Mouse (Mus musculus) embryonic facial prominence, embryonic 11.5 days (tissue): ENCODE results near the gene Parm1. TPM values are rescaled to one million over a fixed set of nuclear protein-coding genes. Genes with fewer than 3 reads are reported as not detected.
A peak's percentile ranks its signal among the peaks of the same experiment; 100 is the strongest.

Experiments
- ATAC-seq: fragments of 200-750 bp; cut with Nextera tagmentation; replicated peaks from 2 replicates; pipeline ENCODE4 v1.8.0; 2017; ENCODE audit warnings: low read depth; ENCODE audit not compliant: insufficient number of reproducible peaks, low FRiP score, low TSS enrichment
- DNase-seq: peaks from one replicate; pipeline ENCODE4 v3.0.0-alpha.2; 2015; ENCODE audit warnings: low spot score
- H3K27ac ChIP-seq: fragments of 300-500 bp; sonication (generic); replicated peaks from 2 replicates; pipeline ENCODE4 v1.5.1; 2014; ENCODE audit warnings: mild to moderate bottlenecking, low read depth, low read length, control low read depth
- H3K27me3 ChIP-seq: fragments of 300-500 bp; sonication (generic); 2 replicates; pipeline ENCODE4 v1.6.1; 2014; ENCODE audit warnings: mild to moderate bottlenecking, low read length, moderate library complexity, mixed read lengths; ENCODE audit not compliant: control insufficient read depth, insufficient read depth
- H3K36me3 ChIP-seq: fragments of 300-500 bp; sonication (generic); replicated peaks from 2 replicates; pipeline ENCODE4 v1.6.1; 2014; ENCODE audit warnings: low read depth, mild to moderate bottlenecking, low read length, moderate library complexity, mixed read lengths; ENCODE audit not compliant: control insufficient read depth, insufficient read depth
- H3K4me1 ChIP-seq: fragments of 300-500 bp; sonication (generic); 2 replicates; pipeline ENCODE4 v1.6.1; 2014; ENCODE audit warnings: low read length, mixed read lengths; ENCODE audit not compliant: control insufficient read depth, insufficient read depth
- H3K4me2 ChIP-seq: fragments of 300-500 bp; sonication (generic); 2 replicates; pipeline ENCODE4 v1.6.1; 2014; ENCODE audit warnings: low read depth, mild to moderate bottlenecking, control low read depth, low read length, moderate library complexity
- H3K4me3 ChIP-seq: fragments of 300-500 bp; sonication (generic); 2 replicates; pipeline ENCODE4 v1.5.1; 2014; ENCODE audit warnings: low read depth, low read length, control low read depth
- H3K9ac ChIP-seq: fragments of 300-500 bp; sonication (generic); replicated peaks from 2 replicates; pipeline ENCODE4 v1.6.1; 2014; ENCODE audit warnings: mild to moderate bottlenecking, control low read depth, low read length
- H3K9me3 ChIP-seq: fragments of 300-500 bp; sonication (generic); replicated peaks from 2 replicates; pipeline ENCODE4 v1.6.1; 2016; ENCODE audit warnings: mild to moderate bottlenecking, low read length, inconsistent platforms, mixed read lengths; ENCODE audit not compliant: control insufficient read depth
- WGBS: fragments of 180-500 bp; shearing (Covaris S2); extraction: QIAGEN DNeasy Blood & Tissue Kit; methylation state at CpG from one replicate; pipeline ENCODE4 v1.1.7; 2014; 5-methylcytosine and 5-hydroxymethylcytosine counted together
- polyA plus RNA-seq: library from polyadenylated mRNA; unstranded; fragments of >200 nt; fragmentation: Nextera tagmentation; extraction: Ambion mirVana; gene quantifications from 2 replicates; pipeline ENCODE4 v1.2.1, GENCODE M21; 2014

Gene Parm1
- polyA plus RNA-seq, 1 experiment from 2014 or later = 20.6 TPM

GRCm38 (mm10) chr5:91581799-91582198 lies 64.4 kb downstream of the Parm1 start:
- Histone ChIP-seq H3K36me3 (no peaks in the 10 kb centered on the region), H3K27me3 (no peaks in the 10 kb centered on the region), H3K9ac (no peak overlapping the region), H3K4me2 (no peak overlapping the region), H3K4me1 (no peaks in the 10 kb centered on the region), H3K9me3 (no peaks in the 10 kb centered on the region), H3K4me3 (no peak overlapping the region), H3K27ac (no peak overlapping the region)
- DNase-seq = no peak
- ATAC-seq = no peak
- WGBS = 94% methylated on average over 4 of the region's 4 CpGs

- Histone ChIP-seq H3K4me3 (no peak overlapping the region), H3K27ac (no peak overlapping the region), H3K9ac (no peak overlapping the region), H3K4me1 (no peaks in the 10 kb centered on the region), H3K27me3 (no peaks in the 10 kb centered on the region), H3K36me3 (no peaks in the 10 kb centered on the region), H3K9me3 (no peaks in the 10 kb centered on the region), H3K4me2 (no peak overlapping the region)
- no peak for DNase-seq
- ATAC-seq = no peak
- 49% methylated on average over 3 of the region's 3 CpGs for WGBS
These were observed 68.8 kb downstream of the Parm1 start for GRCm38 (mm10) chr5:91586206-91586605.

- DNase-seq (no peak), ATAC-seq (no peak)
- Histone ChIP-seq H3K4me3 (no peak overlapping the region), H3K27ac (no peak overlapping the region), H3K4me2 (no peak overlapping the region), H3K27me3 (no peaks in the 10 kb centered on the region), H3K9me3 (no peaks in the 10 kb centered on the region), H3K9ac (no peak overlapping the region), H3K36me3 (no peaks in the 10 kb centered on the region), H3K4me1 (no peaks in the 10 kb centered on the region)
- 94% methylated on average over 5 of the region's 5 CpGs for WGBS
These were observed 76.7 kb downstream of the Parm1 start for GRCm38 (mm10) chr5:91594083-91594482.

- H3K27ac ChIP-seq = no peak overlapping the region
- ATAC-seq (no peak), DNase-seq (peak; percentile 19)
- no peaks in the 10 kb centered on the region; the same call in 1 of the 2 replicates for H3K4me1 ChIP-seq
- H3K36me3 ChIP-seq = no peaks in the 10 kb centered on the region
- H3K9me3 ChIP-seq = no peaks in the 10 kb centered on the region
- H3K4me3 ChIP-seq = no peak overlapping the region
- WGBS = 43% methylated on average over 5 of the region's 5 CpGs
- no peaks in the 10 kb centered on the region for H3K27me3 ChIP-seq
- no peak overlapping the region for H3K9ac ChIP-seq
- H3K4me2 ChIP-seq = no peak overlapping the region
These were observed 79.8 kb downstream of the Parm1 start for GRCm38 (mm10) chr5:91597216-91597615.

GRCm38 (mm10) chr5:91599801-91600200 lies 82.4 kb downstream of the Parm1 start:
- no peak for DNase-seq
- 65% methylated on average over 6 of the region's 7 CpGs for WGBS
- no peaks in the 10 kb centered on the region for H3K27me3 ChIP-seq
- no peak overlapping the region for H3K27ac ChIP-seq
- no peaks in the 10 kb centered on the region for H3K9me3 ChIP-seq
- H3K4me1 ChIP-seq = no peaks in the 10 kb centered on the region; the same call in 1 of the 2 replicates
- H3K4me3 ChIP-seq = no peak overlapping the region
- no peak overlapping the region for H3K9ac ChIP-seq
- no peak overlapping the region for H3K4me2 ChIP-seq
- ATAC-seq = 0 out of 2 replicates have a peak, but pooled peaks have one; percentile 53
- H3K36me3 ChIP-seq = no peaks in the 10 kb centered on the region

GRCm38 (mm10) chr5:91603347-91603746 lies 85.9 kb downstream of the Parm1 start:
- Histone ChIP-seq H3K9me3 (no peaks in the 10 kb centered on the region), H3K4me1 (no peaks in the 10 kb centered on the region; the same call in 1 of the 2 replicates), H3K36me3 (no peaks in the 10 kb centered on the region), H3K4me2 (no peak overlapping the region), H3K9ac (no peak overlapping the region), H3K4me3 (no peak overlapping the region), H3K27me3 (no peaks in the 10 kb centered on the region), H3K27ac (no peak overlapping the region)
- 46% methylated on average over 7 of the region's 7 CpGs for WGBS
- DNase-seq (no peak), ATAC-seq (no peak)

- no peak overlapping the region for H3K27ac ChIP-seq
- no peaks in the 10 kb centered on the region for H3K27me3 ChIP-seq
- no peaks in the 10 kb centered on the region for H3K36me3 ChIP-seq
- no peak overlapping the region; the same call in 1 of the 2 replicates for H3K4me2 ChIP-seq
- ATAC-seq = no peak
- DNase-seq = peak; percentile 49
- no peak overlapping the region for H3K4me3 ChIP-seq
- WGBS = 44% methylated on average over 12 of the region's 12 CpGs
- H3K9me3 ChIP-seq = no peaks in the 10 kb centered on the region
- no peaks in the 10 kb centered on the region; the same call in 1 of the 2 replicates for H3K4me1 ChIP-seq
- H3K9ac ChIP-seq = no peak overlapping the region
These were observed 86.5 kb downstream of the Parm1 start for GRCm38 (mm10) chr5:91603787-91604439.

GRCm38 (mm10) chr5:91607234-91607633 lies 89.8 kb downstream of the Parm1 start:
- H3K4me3 ChIP-seq = no peak overlapping the region
- no peaks in the 10 kb centered on the region for H3K27me3 ChIP-seq
- 88% methylated on average over 2 of the region's 2 CpGs for WGBS
- H3K4me2 ChIP-seq = no peak overlapping the region
- no peak overlapping the region for H3K9ac ChIP-seq
- DNase-seq = no peak
- ATAC-seq = no peak
- H3K36me3 ChIP-seq = no peaks in the 10 kb centered on the region
- H3K9me3 ChIP-seq = no peaks in the 10 kb centered on the region
- no peaks in the 10 kb centered on the region for H3K4me1 ChIP-seq
- H3K27ac ChIP-seq = no peak overlapping the region
